Mouse (Mus musculus): ENCODE measurements around the gene Def8. TPM values are rescaled to one million over a fixed set of nuclear protein-coding genes. Genes with fewer than 3 reads are reported as not detected.
"Not testable (repeated sequence)": the region's sequence is repeated elsewhere in the genome, so short reads cannot be mapped to it uniquely, and the experiment has no call there.

Def8 gene
- polyA plus RNA-seq, 1 experiment from 2014 or later: 43.6 TPM

DNA sequence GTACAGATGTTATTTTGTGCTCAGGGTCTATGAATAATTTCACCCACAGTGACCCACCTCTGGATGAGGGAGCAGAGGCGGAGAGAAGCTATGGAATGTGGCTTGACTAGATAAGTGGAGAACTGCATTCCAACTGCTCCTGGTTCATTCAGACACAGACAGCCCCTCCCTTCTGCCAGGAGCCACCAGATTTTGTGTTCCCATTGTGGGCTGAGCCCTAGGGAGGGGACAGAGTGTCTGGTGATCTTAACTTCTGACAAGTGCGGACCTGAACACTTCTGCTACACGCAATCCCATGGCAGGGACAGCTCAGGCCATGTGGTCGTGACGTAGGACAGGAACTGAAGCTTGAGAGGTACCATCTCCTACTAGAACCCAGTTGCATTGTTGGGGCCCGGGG lies 23.5 kb downstream of the Def8 start:
- peaks cover 13% of the 10 kb centered on the region for H3K4me1 ChIP-seq
- no peak for DNase-seq (ENCODE audit: low spot score)
- H3K36me3 ChIP-seq: peaks cover 51% of the 10 kb centered on the region

DNA sequence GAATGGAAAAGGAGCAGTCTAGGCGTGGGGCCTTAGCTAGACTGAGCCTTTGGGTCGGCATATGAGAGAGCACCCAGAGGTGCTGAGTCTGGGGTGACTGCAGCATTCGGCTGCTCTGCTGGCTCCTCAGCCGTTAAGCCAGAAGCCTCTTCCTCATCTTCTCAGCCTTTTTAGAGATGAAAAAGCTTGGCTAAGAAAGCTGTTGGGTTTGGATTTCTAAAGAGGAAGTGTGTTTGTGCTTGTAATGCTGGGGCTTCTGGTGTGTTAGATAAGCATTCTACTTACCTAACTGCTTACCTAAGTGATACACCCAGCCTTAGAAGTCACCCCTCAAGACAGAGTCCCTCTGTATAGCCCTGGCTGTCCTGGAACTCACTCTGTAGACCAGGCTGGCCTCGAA lies 27.5 kb downstream of the Def8 start:
- no peaks in the 10 kb centered on the region for H3K9me3 ChIP-seq (replicated peaks)
- WGBS: 92% methylated on average over 5 of the region's 5 CpGs
- H3K4me3 ChIP-seq: no peak overlapping the region
- no peaks in the 10 kb centered on the region for H3K4me1 ChIP-seq
- no peak for DNase-seq (ENCODE audit: low spot score)
- no peak overlapping the region for H3K27ac ChIP-seq
- no peaks in the 10 kb centered on the region for H3K27me3 ChIP-seq (ENCODE audit: low read depth, poor library complexity, severe bottlenecking)
- peaks cover 84% of the 10 kb centered on the region for H3K36me3 ChIP-seq

More for the DNA sequence above, 23.5 kb downstream of the Def8 start:
- no peaks in the 10 kb centered on the region for H3K27me3 ChIP-seq (ENCODE audit: low read depth, poor library complexity, severe bottlenecking)
- H3K4me3 ChIP-seq: no peak overlapping the region
- no peaks in the 10 kb centered on the region for H3K9me3 ChIP-seq (replicated peaks)
- WGBS: 81% methylated on average over 6 of the region's 6 CpGs
- no peak overlapping the region for H3K27ac ChIP-seq

DNA sequence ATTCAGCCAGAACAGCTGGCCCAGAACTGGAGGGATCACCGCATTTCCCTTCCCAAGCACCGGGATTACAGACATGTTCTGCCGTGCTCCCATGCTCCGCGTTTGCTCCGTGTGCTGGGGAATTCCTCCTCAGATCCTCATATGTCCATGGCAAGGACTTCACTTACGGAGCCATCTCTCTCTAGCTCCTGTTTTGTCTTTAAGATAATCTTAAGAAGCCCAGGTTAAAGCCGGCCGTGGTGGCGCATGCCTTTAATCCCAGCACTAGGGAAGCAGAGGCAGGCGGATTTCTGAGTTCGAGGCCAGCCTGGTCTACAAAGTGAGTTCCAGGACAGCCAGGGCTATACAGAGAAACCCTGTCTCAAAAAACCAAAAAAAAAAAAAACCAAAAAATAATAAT lies 28.4 kb downstream of the Def8 start:
- not testable (repeated sequence) for H3K27me3 ChIP-seq (ENCODE audit: low read depth, poor library complexity, severe bottlenecking); H3K4me1 ChIP-seq; H3K27ac ChIP-seq; H3K4me3 ChIP-seq; H3K9me3 ChIP-seq (replicated peaks); DNase-seq (ENCODE audit: low spot score)
- WGBS: 94% methylated on average over 12 of the region's 12 CpGs
- H3K36me3 ChIP-seq: peaks cover 84% of the 10 kb centered on the region

DNA sequence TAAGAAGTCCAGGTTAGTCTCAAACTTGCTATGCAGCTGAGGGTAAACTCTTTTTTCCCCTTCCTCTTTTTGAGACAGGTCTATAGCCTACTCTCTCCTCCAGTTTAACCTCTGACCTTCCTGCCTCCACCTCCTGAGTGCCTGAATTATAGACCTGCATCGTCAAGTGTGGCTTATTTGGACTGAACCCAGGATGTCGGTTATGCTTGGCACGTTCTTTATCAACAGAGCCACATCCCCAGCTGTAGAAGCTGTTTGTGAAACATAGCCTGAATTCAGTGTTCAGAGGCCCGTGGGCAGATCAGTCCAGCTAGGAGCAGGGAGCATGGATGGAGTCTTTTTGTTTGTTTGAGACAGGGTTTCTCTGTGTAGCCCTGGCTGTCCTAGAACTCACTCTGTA lies 28.8 kb downstream of the Def8 start:
- Histone ChIP-seq H3K4me3 (no peak overlapping the region), H3K9me3 (replicated peaks) (no peaks in the 10 kb centered on the region), H3K4me1 (peaks cover 8% of the 10 kb centered on the region), H3K27me3 (ENCODE audit: low read depth, poor library complexity, severe bottlenecking) (no peaks in the 10 kb centered on the region), H3K36me3 (peaks cover 84% of the 10 kb centered on the region), H3K27ac (no peak overlapping the region)
- WGBS: 88% methylated on average over 4 of the region's 4 CpGs
- DNase-seq (ENCODE audit: low spot score): no peak

DNA sequence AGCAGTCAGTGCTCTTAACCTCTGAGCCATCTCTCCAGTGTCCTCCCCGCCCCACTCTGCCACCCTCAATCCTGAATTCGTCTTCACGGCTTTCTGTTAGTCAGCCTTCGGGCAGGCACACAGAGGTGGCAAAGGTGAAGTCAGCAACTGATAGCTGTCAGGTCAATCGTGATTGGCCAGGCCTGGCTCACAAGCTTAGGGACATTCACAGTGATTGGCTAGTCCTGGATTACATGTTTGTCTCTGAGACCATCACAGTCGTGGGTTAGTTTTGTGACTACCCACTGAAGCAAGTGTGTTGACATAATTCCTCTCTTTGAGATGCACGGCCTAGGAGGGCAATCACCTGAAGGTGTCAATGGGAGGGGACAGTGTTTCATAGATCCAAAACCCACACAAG lies 30.0 kb downstream of the Def8 start:
- peaks cover 88% of the 10 kb centered on the region for H3K36me3 ChIP-seq
- peaks cover 8% of the 10 kb centered on the region for H3K4me1 ChIP-seq
- DNase-seq (ENCODE audit: low spot score): no peak
- WGBS: 74% methylated on average over 7 of the region's 7 CpGs
- H3K9me3 ChIP-seq (replicated peaks): no peaks in the 10 kb centered on the region
- H3K27ac ChIP-seq: no peak overlapping the region
- no peaks in the 10 kb centered on the region for H3K27me3 ChIP-seq (ENCODE audit: low read depth, poor library complexity, severe bottlenecking)
- no peak overlapping the region for H3K4me3 ChIP-seq

DNA sequence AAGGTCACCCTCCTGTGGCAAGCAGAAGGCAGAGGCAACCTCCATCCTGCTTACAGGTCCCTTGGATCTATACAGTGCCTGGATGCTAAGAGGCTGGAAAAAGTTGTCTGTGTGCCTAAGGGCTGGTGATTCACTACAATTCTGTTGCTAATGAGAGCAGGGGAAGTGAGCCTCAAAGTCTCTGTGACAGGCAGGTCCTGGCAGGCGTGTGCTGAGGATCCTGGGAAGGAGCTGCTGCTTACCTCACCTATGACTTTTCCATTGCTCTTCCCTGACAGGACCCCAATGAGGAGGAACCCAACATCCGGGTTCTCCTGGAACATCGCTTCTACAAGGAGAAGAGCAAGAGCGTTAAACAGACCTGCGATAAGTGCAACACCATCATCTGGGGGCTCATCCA lies 30.6 kb downstream of the Def8 start:
- H3K9me3 ChIP-seq (replicated peaks): no peaks in the 10 kb centered on the region
- H3K4me1 ChIP-seq: peaks cover 8% of the 10 kb centered on the region
- no peaks in the 10 kb centered on the region for H3K27me3 ChIP-seq (ENCODE audit: low read depth, poor library complexity, severe bottlenecking)
- H3K4me3 ChIP-seq: no peak overlapping the region
- peaks cover 92% of the 10 kb centered on the region for H3K36me3 ChIP-seq
- WGBS: 72% methylated on average over 5 of the region's 5 CpGs
- no peak overlapping the region for H3K27ac ChIP-seq
- no peak for DNase-seq (ENCODE audit: low spot score)

DNA sequence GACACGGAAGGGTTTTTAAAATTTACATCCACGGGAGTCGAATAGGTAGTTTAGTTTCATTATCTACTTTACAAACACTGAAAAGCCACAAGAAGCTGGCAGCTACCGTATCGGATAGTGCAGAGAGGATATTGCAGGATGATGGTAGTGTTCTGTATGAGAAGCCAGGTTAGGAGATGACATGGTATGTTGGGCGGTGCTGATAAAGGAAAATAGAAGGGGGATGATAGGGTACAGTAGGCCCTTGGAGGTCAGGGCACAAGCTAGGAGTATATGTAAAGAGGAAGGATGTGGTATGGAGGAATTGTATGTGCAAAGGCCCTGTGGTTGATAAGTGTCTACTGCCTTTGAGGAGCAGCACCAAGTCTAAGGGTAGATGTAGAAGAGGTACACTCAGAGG lies 31.2 kb downstream of the Def8 start:
- Histone ChIP-seq H3K4me3 (no peak overlapping the region), H3K27ac (no peak overlapping the region), H3K4me1 (peaks cover 8% of the 10 kb centered on the region), H3K27me3 (ENCODE audit: low read depth, poor library complexity, severe bottlenecking) (no peaks in the 10 kb centered on the region), H3K9me3 (replicated peaks) (no peaks in the 10 kb centered on the region), H3K36me3 (peaks cover 93% of the 10 kb centered on the region)
- WGBS: 97% methylated on average over 6 of the region's 6 CpGs
- no peak for DNase-seq (ENCODE audit: low spot score)

DNA sequence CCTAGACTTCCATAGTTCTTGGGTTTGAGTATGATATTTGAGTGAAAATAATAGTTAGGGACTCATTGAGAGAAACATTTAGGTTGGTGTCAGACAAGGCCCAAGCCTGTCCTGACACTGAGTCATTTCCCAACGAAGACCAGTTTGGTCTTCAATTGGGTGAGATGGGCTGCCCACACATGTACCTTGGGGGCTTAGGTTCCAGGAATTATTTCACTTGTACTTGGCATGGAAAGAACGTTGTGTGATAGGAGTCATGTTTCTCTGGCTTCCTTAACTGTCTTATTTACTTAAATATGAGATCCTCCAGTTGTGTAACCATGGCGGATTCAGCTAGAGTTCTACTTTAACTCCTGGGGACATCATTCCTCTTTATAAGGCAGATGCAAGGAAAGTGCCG lies 40.3 kb downstream of the Def8 start:
- Histone ChIP-seq H3K36me3 (peaks cover 45% of the 10 kb centered on the region), H3K27me3 (ENCODE audit: low read depth, poor library complexity, severe bottlenecking) (no peaks in the 10 kb centered on the region), H3K27ac (no peak overlapping the region), H3K4me3 (no peak overlapping the region), H3K9me3 (replicated peaks) (no peaks in the 10 kb centered on the region), H3K4me1 (peaks cover 8% of the 10 kb centered on the region)
- no peak for DNase-seq (ENCODE audit: low spot score)
- 84% methylated on average over 4 of the region's 4 CpGs for WGBS

DNA sequence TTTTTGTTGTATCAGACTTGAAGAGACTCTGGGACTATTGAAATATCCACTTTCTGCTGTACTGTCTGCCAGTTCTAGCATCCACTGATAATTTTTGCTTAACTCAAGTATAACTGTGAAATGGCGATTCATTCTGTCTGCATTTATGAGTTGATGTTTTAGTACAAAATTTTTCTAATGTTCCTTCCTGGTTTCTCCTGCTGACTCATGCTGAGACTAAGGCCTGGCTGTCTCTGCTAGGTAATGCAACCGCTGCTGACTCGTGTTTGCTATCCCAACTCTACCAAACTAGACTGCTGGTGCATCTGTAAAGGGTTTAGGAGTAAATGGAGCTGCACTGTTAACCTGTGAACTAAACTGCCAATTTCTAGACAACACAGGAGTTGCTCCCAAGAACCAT lies 44.1 kb downstream of the Def8 start:
- peaks cover 9% of the 10 kb centered on the region for H3K36me3 ChIP-seq
- 78% methylated on average over 3 of the region's 3 CpGs for WGBS
- no peaks in the 10 kb centered on the region for H3K9me3 ChIP-seq (replicated peaks)
- H3K27ac ChIP-seq: no peak overlapping the region
- H3K4me3 ChIP-seq: no peak overlapping the region
- no peak for DNase-seq (ENCODE audit: low spot score)
- no peaks in the 10 kb centered on the region for H3K27me3 ChIP-seq (ENCODE audit: low read depth, poor library complexity, severe bottlenecking)
- peaks cover 4% of the 10 kb centered on the region for H3K4me1 ChIP-seq

DNA sequence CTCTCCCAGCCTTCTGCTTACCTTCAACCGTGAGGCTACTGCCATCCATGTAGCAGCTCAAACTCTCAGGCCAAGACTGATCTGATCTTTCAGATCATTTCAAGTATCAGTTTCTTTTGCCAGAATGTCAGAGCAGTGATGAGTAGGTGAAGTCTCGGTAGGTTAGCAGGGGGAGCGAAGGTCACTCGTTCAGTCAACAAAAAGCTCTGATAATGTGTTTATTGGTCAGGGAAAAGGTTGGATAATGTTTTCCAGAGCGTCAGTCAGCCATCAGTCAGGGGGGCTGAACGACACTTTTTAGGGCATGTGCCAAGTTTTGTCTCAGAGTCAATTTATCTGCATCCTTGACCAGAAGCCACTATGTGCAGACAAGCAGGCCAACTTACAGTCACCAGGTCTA lies 49.7 kb downstream of the Def8 start:
- not testable (repeated sequence) for H3K4me1 ChIP-seq; H3K36me3 ChIP-seq; H3K9me3 ChIP-seq (replicated peaks); H3K27me3 ChIP-seq (ENCODE audit: low read depth, poor library complexity, severe bottlenecking); H3K4me3 ChIP-seq; DNase-seq (ENCODE audit: low spot score); H3K27ac ChIP-seq
- 75% methylated on average over 6 of the region's 6 CpGs for WGBS

DNA sequence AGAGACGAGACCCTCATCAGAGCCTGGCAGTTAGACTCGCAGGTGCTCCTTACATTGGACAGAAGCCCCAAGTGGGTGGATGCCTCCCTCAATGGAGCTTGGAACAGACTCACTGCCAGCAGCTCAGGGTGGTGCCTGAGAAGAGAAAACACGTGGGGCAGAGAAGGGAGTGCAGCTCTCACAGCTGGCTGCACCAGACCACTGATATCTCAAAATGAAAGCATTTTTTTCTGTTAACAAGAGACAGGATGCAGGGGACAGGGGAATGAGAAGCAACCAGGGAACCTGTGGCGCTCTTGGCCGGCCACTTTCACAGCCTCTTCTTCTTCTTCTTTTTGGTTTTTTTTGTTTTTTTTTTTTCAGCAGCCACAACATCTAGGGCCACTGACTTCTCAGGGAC lies 51.2 kb downstream of the Def8 start:
- WGBS: 70% methylated on average over 5 of the region's 5 CpGs
- H3K9me3 ChIP-seq (replicated peaks); H3K36me3 ChIP-seq; DNase-seq (ENCODE audit: low spot score); H3K4me3 ChIP-seq; H3K27ac ChIP-seq; H3K27me3 ChIP-seq (ENCODE audit: low read depth, poor library complexity, severe bottlenecking): not testable (repeated sequence)
- H3K4me1 ChIP-seq: peaks cover 19% of the 10 kb centered on the region

DNA sequence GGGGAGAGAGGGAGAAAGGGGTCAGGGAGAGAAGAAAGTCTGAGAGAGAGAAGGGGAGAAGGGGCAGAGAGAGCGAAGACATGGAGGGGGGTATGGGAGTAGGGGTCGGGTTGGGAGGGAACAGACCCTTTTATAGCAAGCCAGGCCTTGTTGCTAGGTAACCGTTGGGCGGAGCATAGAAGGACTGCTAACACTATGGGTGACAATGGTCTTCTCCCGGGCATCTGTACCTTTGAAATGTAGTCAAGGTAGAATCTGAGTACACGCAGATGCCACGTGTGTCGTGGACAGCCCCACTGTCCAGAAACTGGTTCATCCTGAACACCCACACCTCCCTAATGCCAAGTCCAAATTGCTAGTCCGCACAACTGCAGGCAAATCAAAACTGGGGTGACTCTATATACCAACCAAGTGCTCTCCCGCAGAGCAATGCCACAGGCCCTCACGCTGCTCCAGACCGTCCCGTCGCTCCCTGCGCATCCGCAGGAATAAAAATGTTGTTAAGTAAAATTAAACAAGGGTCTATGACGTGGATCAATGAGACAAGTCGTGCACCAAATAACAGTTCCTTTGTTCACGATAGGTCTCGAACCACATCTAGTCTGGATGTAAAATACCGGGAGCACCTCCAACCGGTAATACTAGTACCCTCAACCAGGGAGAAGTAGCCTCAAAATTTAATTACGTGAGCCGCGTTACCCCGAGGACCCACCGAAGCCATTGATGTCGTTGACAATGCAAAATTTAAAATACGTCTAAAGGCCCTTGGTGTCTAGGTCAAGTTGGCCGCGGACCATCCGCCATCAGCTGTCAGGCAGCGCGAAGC lies 53.8 kb downstream of the Def8 start:
- no peaks in the 10 kb centered on the region for H3K27me3 ChIP-seq (ENCODE audit: low read depth, poor library complexity, severe bottlenecking)
- peak overlapping the region; percentile 97 for H3K4me3 ChIP-seq
- H3K36me3 ChIP-seq: peaks cover 22% of the 10 kb centered on the region
- no peaks in the 10 kb centered on the region for H3K9me3 ChIP-seq (replicated peaks)
- WGBS: 10% methylated on average over 34 of the region's 34 CpGs
- peak overlapping the region; percentile 98 for H3K27ac ChIP-seq
- peak; percentile 36 for DNase-seq (ENCODE audit: low spot score)
- peaks cover 19% of the 10 kb centered on the region for H3K4me1 ChIP-seq

DNA sequence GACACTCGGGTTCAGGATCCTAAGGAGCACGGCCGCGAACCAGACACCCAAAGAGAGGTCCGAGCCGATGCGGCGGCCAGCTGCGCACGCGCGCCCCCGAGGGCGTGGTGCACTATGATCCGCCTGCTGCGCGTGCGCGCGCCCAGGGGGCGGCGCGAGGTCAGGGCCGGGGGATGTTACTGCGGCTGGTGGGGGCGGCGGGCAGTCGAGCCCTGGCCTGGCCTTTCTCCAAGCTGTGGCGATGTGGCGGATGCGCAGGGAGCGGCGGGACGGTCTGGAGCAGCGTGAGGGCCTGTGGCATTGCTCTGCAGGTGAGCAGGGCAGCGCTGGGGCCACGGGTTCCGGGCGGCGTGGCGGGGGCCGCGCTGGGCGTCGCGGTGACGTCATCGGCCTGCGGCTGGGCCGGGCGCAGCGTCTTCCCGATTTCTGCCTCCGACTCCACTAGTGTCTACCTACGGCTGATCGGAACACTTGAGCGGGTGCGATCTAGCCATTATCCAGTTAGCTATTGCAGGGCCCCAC lies 54.5 kb downstream of the Def8 start, which contains the start of gene Afg3l1:
Gene Afg3l1, plus strand, starts transcription at position 167 of the 522 bp plus-strand sequence.
- peaks cover 19% of the 10 kb centered on the region for H3K4me1 ChIP-seq
- H3K9me3 ChIP-seq (replicated peaks): no peaks in the 10 kb centered on the region
- H3K27me3 ChIP-seq (ENCODE audit: low read depth, poor library complexity, severe bottlenecking): no peaks in the 10 kb centered on the region
- peak within 1 kb of the TSS; percentile 97 for H3K4me3 ChIP-seq
- H3K36me3 ChIP-seq: peaks cover 29% of the 10 kb centered on the region
- peak; percentile 96 for DNase-seq (ENCODE audit: low spot score)
- under 1% methylated on average over 58 of the region's 58 CpGs for WGBS
- H3K27ac ChIP-seq: peak within 1 kb of the TSS; percentile 98
